Mouse (Mus musculus) neutrophil, adult 65 days (primary cell): Measurements from ENCODE around the gene Kcnt1. TPM values are rescaled to one million over a fixed set of nuclear protein-coding genes. Genes with fewer than 3 reads are reported as not detected.

Experiments
- total RNA-seq: library from RNA; stranded (reverse); gene quantifications from 2 replicates; pipeline ENCODE4 v1.2.4, GENCODE M21; 2023

The Kcnt1 gene
- not detected in 2 replicates for total RNA-seq

GRCm38 (mm10) chr2:25863337-25864131, at the start of gene Kcnt1:
Kcnt1 (plus strand) TSS chr2:25863734.

DNA sequence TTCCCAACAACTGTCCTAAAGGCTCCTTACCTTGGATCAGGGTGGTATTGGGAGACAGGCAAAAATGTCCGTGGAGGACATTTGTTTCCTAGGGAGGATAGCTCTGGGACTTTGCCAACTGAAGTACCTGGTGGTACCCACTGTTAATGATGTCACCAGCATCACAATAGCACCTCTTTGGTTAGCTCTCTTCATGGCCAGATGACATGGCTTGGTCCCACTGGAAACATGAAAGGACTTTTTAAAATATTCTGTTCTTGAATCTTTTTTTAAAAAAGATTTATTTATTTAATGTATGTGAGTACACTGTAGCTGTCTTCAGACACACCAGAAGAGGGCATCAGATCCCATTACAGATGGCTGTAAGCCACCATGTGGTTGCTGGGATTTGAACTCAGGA, 47.8 kb upstream of the Kcnt1 start, which contains the start of gene Glt6d1:
Gene Glt6d1, minus strand, starts transcription at position 101 of the 400 bp plus-strand sequence.

DNA sequence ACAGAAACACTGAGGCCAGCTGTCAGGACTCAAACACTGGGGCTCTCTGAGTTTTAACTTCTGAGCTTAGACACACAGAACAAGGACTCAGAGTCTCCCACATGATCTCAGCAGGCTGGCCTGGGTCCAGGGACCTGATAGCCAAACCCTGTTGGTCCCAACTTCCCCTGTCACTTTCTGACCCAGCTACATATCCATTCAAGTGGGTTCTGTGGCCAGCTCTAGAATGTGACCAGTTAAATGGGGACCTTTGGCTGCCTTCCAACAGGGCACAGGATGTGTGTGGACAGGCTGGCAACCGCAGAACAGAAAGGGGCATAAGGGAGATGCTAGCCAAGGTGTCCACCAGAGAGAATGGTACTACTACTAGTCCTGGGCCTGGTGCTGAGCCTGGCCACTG, 40.7 kb upstream of the Kcnt1 start, which contains the start of gene Lcn9:
Gene Lcn9, plus strand, starts transcription at position 348 of the 400 bp plus-strand sequence.

DNA sequence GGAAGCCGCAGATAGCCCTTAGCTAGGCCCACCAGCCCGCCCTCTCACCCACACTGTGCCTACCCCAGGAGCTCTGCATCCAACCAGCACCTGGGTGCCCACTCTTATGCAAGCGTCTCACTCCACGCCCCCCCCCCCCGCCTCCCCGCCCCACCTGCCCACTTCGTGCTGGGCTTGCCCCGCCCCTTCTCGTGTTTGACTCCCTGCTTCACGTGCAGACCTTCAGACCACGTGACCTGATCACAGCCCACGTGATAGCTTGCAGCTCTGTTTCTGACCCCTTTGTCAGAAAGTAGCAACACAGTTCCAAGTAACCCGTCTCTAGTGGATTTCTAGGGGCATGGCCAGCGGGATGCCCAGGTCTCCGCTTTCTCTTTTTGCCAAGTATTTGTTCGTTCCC, 16.3 kb upstream of the Kcnt1 start, which contains the start of gene Sohlh1:
Gene Sohlh1, minus strand, starts transcription at position 23 of the 400 bp plus-strand sequence.

Other genes starting within 250 kb of the Kcnt1 start
- gene Ccdc183, start 246.1 kb upstream of the Kcnt1 start, total RNA-seq: not detected in 2 replicates
- gene Tmem141, start 241.7 kb upstream of the Kcnt1 start, total RNA-seq: 1.6 and 3.9 TPM in 2 replicates
- 0.29 TPM in 1 of 2 replicates, not detected in the other for gene Fcna, start 235.7 kb upstream of the Kcnt1 start, total RNA-seq
- not detected in 2 replicates for gene Lcn8, start 210.6 kb upstream of the Kcnt1 start, total RNA-seq
- not detected in 2 replicates for gene Lcn5, start 205.8 kb upstream of the Kcnt1 start, total RNA-seq
- gene Lcn6, start 186.9 kb upstream of the Kcnt1 start, total RNA-seq: not detected in 2 replicates
- not detected in 2 replicates for gene Lcn10, start 181.0 kb upstream of the Kcnt1 start, total RNA-seq
- not detected in 2 replicates for gene Obp2a, start 163.7 kb upstream of the Kcnt1 start, total RNA-seq
- gene Bmyc, start 157.0 kb upstream of the Kcnt1 start, total RNA-seq: 3.0 and 5.2 TPM in 2 replicates
- gene Obp2b, start 126.7 kb upstream of the Kcnt1 start, total RNA-seq: not detected in 2 replicates
- not detected in 2 replicates for gene Lcn3, start 98.2 kb upstream of the Kcnt1 start, total RNA-seq
- not detected in 2 replicates for gene Lcn11, start 86.7 kb upstream of the Kcnt1 start, total RNA-seq
- not detected in 2 replicates for gene Gm13539, start 81.5 kb upstream of the Kcnt1 start, total RNA-seq
- not detected in 2 replicates for gene Glt6d1, start 47.9 kb upstream of the Kcnt1 start, total RNA-seq
- gene Lcn9, start 40.6 kb upstream of the Kcnt1 start, total RNA-seq: not detected in 2 replicates
- not detected in 2 replicates for gene Sohlh1, start 16.5 kb upstream of the Kcnt1 start, total RNA-seq
- 2.5 and 10.0 TPM in 2 replicates for gene Camsap1, start 119.5 kb downstream of the Kcnt1 start, total RNA-seq
- gene Ubac1, start 158.0 kb downstream of the Kcnt1 start, total RNA-seq: 7.5 and 10.3 TPM in 2 replicates